Mouse (Mus musculus): ENCODE data around the gene Naglu.

DNA sequence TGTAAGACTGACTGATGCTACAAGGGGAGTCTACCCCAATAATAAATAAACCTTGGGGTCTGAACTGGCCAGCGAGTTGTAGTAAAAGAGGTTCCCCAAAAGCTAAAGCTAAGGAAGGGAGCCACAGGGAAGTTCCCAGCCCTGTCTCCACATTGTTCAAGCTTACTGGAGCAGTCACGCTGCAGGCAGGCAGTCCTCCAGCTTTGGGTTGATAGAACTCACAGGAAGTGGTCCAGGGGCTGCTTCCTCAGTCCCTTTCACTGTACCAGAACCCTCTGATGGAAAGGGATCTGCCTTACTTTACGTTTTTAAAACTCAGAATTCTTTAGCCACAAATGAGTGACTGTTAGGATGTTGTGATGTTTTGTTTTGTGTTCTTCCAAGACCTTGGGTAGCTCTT lies 22.3 kb upstream of the Naglu start:
- TF ChIP-seq GATA1 (IDR thresholded peaks at IDR 0.05; ENCODE audit: borderline replicate concordance, low read length) (no peak), FLI1 (IDR thresholded peaks at IDR 0.05; ENCODE audit: low read length) (no peak)
